Mouse (Mus musculus) kidney, postnatal 0 days (tissue): ENCODE results near the gene Myod1. TPM values are rescaled to one million over a fixed set of nuclear protein-coding genes. Genes with fewer than 3 reads are reported as not detected.

Source experiments
- ATAC-seq: fragments of 200-750 bp; cut with Nextera tagmentation; replicated peaks from 2 replicates; pipeline ENCODE4 v1.8.0; 2017; ENCODE audit warnings: low read depth, moderate number of reproducible peaks, moderate TSS enrichment, moderate library complexity; ENCODE audit not compliant: low FRiP score
- DNase-seq: peaks from one replicate; pipeline ENCODE4 v3.0.0-alpha.2; 2016; ENCODE audit warnings: low spot score
- H3K27ac ChIP-seq: fragments of 300-500 bp; sonication (generic); 2 replicates; pipeline ENCODE4 v1.5.1; 2014; ENCODE audit warnings: mild to moderate bottlenecking
- H3K27me3 ChIP-seq: fragments of 300-500 bp; sonication (generic); 2 replicates; pipeline ENCODE4 v1.6.1; 2014; ENCODE audit warnings: low read length, mixed read lengths; ENCODE audit not compliant: insufficient read depth
- H3K36me3 ChIP-seq: fragments of 300-500 bp; sonication (generic); 2 replicates; pipeline ENCODE4 v1.6.1; 2014; ENCODE audit warnings: low read length, mixed read lengths; ENCODE audit not compliant: insufficient read depth
- H3K4me1 ChIP-seq: fragments of 300-500 bp; sonication (generic); replicated peaks from 2 replicates; pipeline ENCODE4 v1.6.1; 2014; ENCODE audit warnings: antibody characterized with exemption, low read length, mixed read lengths; ENCODE audit not compliant: insufficient read depth
- H3K4me2 ChIP-seq: fragments of 300-500 bp; sonication (generic); 2 replicates; pipeline ENCODE4 v1.6.1; 2014; ENCODE audit warnings: mild to moderate bottlenecking, low read length, moderate library complexity, mixed read lengths
- H3K4me3 ChIP-seq: fragments of 300-500 bp; sonication (generic); replicated peaks from 2 replicates; pipeline ENCODE4 v1.5.1; 2014; ENCODE audit warnings: low read depth, low read length
- H3K9ac ChIP-seq: fragments of 300-500 bp; sonication (generic); 2 replicates; pipeline ENCODE4 v1.6.1; 2014; ENCODE audit warnings: low read depth, low read length
- H3K9me3 ChIP-seq: fragments of 300-500 bp; sonication (generic); replicated peaks from 2 replicates; pipeline ENCODE4 v1.6.1; 2016; ENCODE audit warnings: low read length, inconsistent platforms, mixed read lengths
- CTCF ChIP-seq: IDR thresholded peaks from 2 replicates; pipeline ENCODE4 v1.5.1; 2016; ENCODE audit warnings: antibody characterized with exemption, low read depth, mild to moderate bottlenecking, moderate library complexity
- WGBS: fragments of 180-500 bp; shearing (Covaris S2); extraction: QIAGEN DNeasy Blood & Tissue Kit; methylation state at CpG from one replicate; pipeline ENCODE4 v1.1.7; 2014; 5-methylcytosine and 5-hydroxymethylcytosine counted together
- polyA plus RNA-seq: library from polyadenylated mRNA; unstranded; fragments of >200 nt; fragmentation: Nextera tagmentation; extraction: Ambion mirVana; gene quantifications from 2 replicates; pipeline ENCODE4 v1.2.1, GENCODE M21; 2015

Myod1 gene
- polyA plus RNA-seq, 1 experiment from 2014 or later: not detected

GRCm38 (mm10) chr7:46421535-46421934 lies 45.3 kb downstream of the Myod1 start:
- no peaks in the 10 kb centered on the region for H3K4me1 ChIP-seq
- no peak for TF ChIP-seq CTCF
- no peaks in the 10 kb centered on the region for H3K36me3 ChIP-seq
- H3K27ac ChIP-seq: no peak overlapping the region
- no peaks in the 10 kb centered on the region for H3K9me3 ChIP-seq
- ATAC-seq: no peak
- no peak overlapping the region for H3K4me2 ChIP-seq
- WGBS: 34% methylated on average over 5 of the region's 5 CpGs
- no peak overlapping the region for H3K9ac ChIP-seq
- DNase-seq: no peak
- H3K27me3 ChIP-seq: no peaks in the 10 kb centered on the region
- H3K4me3 ChIP-seq: no peak overlapping the region

- H3K4me3 ChIP-seq: no peak overlapping the region
- DNase-seq (no peak), ATAC-seq (no peak)
- no peaks in the 10 kb centered on the region for H3K4me1 ChIP-seq
- H3K27ac ChIP-seq: no peak overlapping the region
- H3K27me3 ChIP-seq: no peaks in the 10 kb centered on the region
- no peak overlapping the region for H3K9ac ChIP-seq
- no peak for TF ChIP-seq CTCF
- H3K4me2 ChIP-seq: no peak overlapping the region
- H3K9me3 ChIP-seq: no peaks in the 10 kb centered on the region
- no peaks in the 10 kb centered on the region for H3K36me3 ChIP-seq
- 73% methylated on average over 8 of the region's 8 CpGs for WGBS
Observed at GRCm38 (mm10) chr7:46422052-46422763, 45.9 kb downstream of the Myod1 start.

DNA sequence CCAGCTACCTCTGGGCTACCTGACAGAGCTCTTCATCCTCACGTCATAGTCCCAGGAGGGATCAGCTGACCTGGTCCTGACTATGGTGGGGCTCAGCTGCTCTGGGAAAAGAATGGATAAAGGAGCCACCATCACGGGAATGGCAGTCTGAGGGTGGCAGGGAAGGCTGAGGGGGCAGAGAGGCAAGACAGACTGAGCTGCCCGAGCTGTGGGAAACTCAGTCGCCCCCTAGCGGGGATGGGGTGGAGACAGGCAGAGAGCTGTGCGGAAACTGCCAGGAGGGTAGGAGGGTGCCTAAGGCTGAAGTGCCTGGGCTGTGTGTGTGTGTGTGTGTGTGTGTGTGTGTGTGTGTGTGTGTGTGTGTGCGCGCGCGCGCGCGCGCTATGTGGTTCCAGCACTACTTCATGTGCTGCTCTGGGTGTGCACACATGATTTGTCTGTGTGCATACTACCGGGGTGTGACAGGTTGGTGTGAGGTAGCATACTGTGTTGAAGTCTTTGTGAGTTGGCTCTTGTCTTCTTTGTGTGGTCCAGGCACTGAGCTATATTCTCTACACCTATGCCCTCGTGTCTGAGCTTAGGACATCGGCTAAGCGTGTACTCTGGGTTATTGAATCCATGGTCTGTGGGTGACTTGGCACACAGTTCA lies 46.6 kb downstream of the Myod1 start:
- ATAC-seq (0 out of 2 replicates have a peak, but pooled peaks have one; percentile 7), DNase-seq (peak; percentile 29)
- Histone ChIP-seq H3K36me3 (no peaks in the 10 kb centered on the region), H3K4me2 (no peak overlapping the region), H3K9me3 (no peaks in the 10 kb centered on the region), H3K9ac (no peak overlapping the region), H3K4me1 (no peaks in the 10 kb centered on the region), H3K4me3 (no peak overlapping the region), H3K27me3 (no peaks in the 10 kb centered on the region), H3K27ac (no peak overlapping the region)
- TF ChIP-seq CTCF: peak; percentile 57
- WGBS: 49% methylated on average over 18 of the region's 18 CpGs

DNA sequence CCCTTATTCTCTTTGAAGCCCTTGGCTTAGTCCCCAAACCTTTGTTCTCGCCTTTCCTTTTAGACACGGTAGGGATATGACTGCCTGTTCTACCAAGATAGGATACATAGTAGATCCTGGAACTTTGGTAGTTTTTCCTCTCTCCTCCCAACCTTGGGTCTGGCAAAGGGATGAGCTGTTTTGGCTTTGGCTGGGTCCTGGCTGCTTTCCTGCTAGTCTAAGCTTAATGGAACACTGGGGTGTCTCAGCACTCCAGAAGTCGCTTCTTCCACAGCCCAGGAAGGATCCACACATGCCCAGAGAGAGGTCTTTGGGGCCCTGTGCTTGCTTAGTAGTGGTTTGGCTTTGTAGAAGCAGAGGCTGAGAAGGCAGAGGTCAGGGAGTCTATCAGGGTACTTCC lies 47.7 kb downstream of the Myod1 start:
- Histone ChIP-seq H3K36me3 (no peaks in the 10 kb centered on the region), H3K9ac (no peak overlapping the region), H3K4me2 (no peak overlapping the region), H3K4me3 (no peak overlapping the region), H3K9me3 (no peaks in the 10 kb centered on the region), H3K4me1 (no peaks in the 10 kb centered on the region), H3K27me3 (no peaks in the 10 kb centered on the region), H3K27ac (no peak overlapping the region)
- ATAC-seq (no peak), DNase-seq (no peak)
- 70% methylated on average over 3 of the region's 3 CpGs for WGBS
- no peak for TF ChIP-seq CTCF

DNA sequence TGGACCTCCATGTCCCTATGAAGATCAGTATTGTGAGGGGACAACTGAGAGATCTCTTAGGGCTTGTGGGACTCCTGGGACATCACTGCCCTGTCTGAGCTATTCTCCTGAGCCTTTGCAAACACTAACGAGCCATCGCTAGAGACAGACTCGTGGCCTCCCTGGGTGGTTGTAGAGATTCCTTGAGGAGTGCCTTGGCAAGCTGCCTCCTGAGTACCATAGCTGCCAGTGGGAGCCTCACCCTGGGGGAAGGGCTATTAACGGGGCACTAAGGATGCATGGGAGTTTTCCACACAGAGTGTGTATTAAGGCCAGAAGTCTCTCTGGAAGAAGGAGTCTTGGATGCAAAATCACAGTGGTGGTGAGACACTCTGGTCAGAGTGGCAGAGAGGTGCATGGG lies 48.7 kb downstream of the Myod1 start:
- no peak overlapping the region for H3K9ac ChIP-seq
- H3K4me1 ChIP-seq: no peaks in the 10 kb centered on the region
- no peak overlapping the region for H3K27ac ChIP-seq
- no peak overlapping the region for H3K4me2 ChIP-seq
- H3K36me3 ChIP-seq: no peaks in the 10 kb centered on the region
- TF ChIP-seq CTCF: no peak
- no peaks in the 10 kb centered on the region for H3K27me3 ChIP-seq
- ATAC-seq (no peak), DNase-seq (no peak)
- no peaks in the 10 kb centered on the region for H3K9me3 ChIP-seq
- WGBS: 62% methylated on average over 4 of the region's 4 CpGs
- no peak overlapping the region for H3K4me3 ChIP-seq

Other genes starting within 250 kb of the Myod1 start
- gene Abcc8, start 196.4 kb upstream of the Myod1 start, polyA plus RNA-seq: 0.85 and 1.1 TPM in 2 replicates
- gene Ush1c, start 138.0 kb upstream of the Myod1 start, polyA plus RNA-seq: 36.8 and 44.4 TPM in 2 replicates
- 0.01 TPM in 1 of 2 replicates, not detected in the other for gene Otog, start 135.5 kb upstream of the Myod1 start, polyA plus RNA-seq
- gene Kcnc1, start 20.0 kb downstream of the Myod1 start, polyA plus RNA-seq: 0.03 and 0.08 TPM in 2 replicates